Comparison of ENCODE assay signal across 8 mouse cellular contexts in genomic region chr2:173351831-173352755, GRCm38 (mm10).
DNase-seq lines count a peak whose midpoint lies in the region; ATAC-seq and TF ChIP-seq lines count a peak whose summit lies in the region.

No protein-coding gene starts in this region.

- peak; percentile 56 for TF ChIP-seq EP300 in heart, adult 2 months (IDR thresholded peaks at IDR 0.05; ENCODE audit: insufficient read depth, low read depth, low read length)

- peak overlapping the region; percentile 3; the same call in 1 of the 2 replicates for H3K9ac ChIP-seq in heart, adult 2 months (ENCODE audit: low read depth, low read length)
- H3K9ac ChIP-seq in lung, embryonic 14.5 days, result no peak overlapping the region

- no peak for TF ChIP-seq CTCF in heart, adult 2 months (IDR thresholded peaks at IDR 0.05)
- TF ChIP-seq CTCF in lung, embryonic 14.5 days (IDR thresholded peaks at IDR 0.05; ENCODE audit: low read depth), result no peak

- DNase-seq in frontal cortex, postnatal 25 days (ENCODE audit: low spot score in 2 of 2), result no peak
- peak; percentile 80 for DNase-seq in embryo, embryonic 11 days
- DNase-seq in heart, adult 2 months, result peak; percentile 78 to 86
- peak; percentile 49 for DNase-seq in kidney, adult 11 months
- peak; percentile 95 for DNase-seq in lung, embryonic 14.5 days
- peak; percentile 49 for DNase-seq in ovary, postnatal 14 days (ENCODE audit: low spot score)
- DNase-seq in cerebellum, adult 11-12 months, result no peak

- H3K9me3 ChIP-seq in lung, embryonic 14.5 days (ENCODE audit: low read depth, low read length), result no peaks in the 10 kb centered on the region

- TF ChIP-seq POLR2A in heart, adult 2 months (IDR thresholded peaks at IDR 0.05; ENCODE audit: insufficient read depth, low read depth, low read length), result no peak

- peaks cover 18% of the 10 kb centered on the region for H3K4me1 ChIP-seq in heart, adult 2 months (ENCODE audit: control insufficient read depth, insufficient read depth, low read length)
- peaks cover 25% of the 10 kb centered on the region; the same call in 1 of the 2 replicates for H3K4me1 ChIP-seq in lung, embryonic 14.5 days (ENCODE audit: insufficient read depth)

- H3K79me2 ChIP-seq in heart, adult 2 months (replicated peaks; ENCODE audit: control insufficient read depth, insufficient read depth, low read length), result no peaks in the 10 kb centered on the region

- no peaks in the 10 kb centered on the region for H3K27me3 ChIP-seq in heart, adult 2 months (ENCODE audit: control insufficient read depth, insufficient read depth, low read length)
- no peaks in the 10 kb centered on the region for H3K27me3 ChIP-seq in lung, embryonic 14.5 days (ENCODE audit: insufficient read depth, low read length)

- H3K27ac ChIP-seq in heart, adult 2 months, result peak overlapping the region; percentile 54
- peak overlapping the region; percentile 83 for H3K27ac ChIP-seq in lung, embryonic 14.5 days (ENCODE audit: low read depth)

- intact Hi-C loops in heart, adult 2 months (cut with DNase I), result loop anchor here (2.0 to 5.0 kb wide), 2 partner anchors 17 to 80 kb away; no protein-coding TSS in a partner anchor

- H3K4me3 ChIP-seq in heart, adult 2 months, result no peak overlapping the region
- H3K4me3 ChIP-seq in lung, embryonic 14.5 days (ENCODE audit: low read depth, low read length), result no peak overlapping the region

- H3K4me2 ChIP-seq in lung, embryonic 14.5 days, result peak overlapping the region; percentile 41; the same call in 1 of the 2 replicates

- no peaks in the 10 kb centered on the region for H3K36me3 ChIP-seq in heart, adult 2 months (ENCODE audit: control insufficient read depth, insufficient read depth, low read length)
- no peaks in the 10 kb centered on the region for H3K36me3 ChIP-seq in lung, embryonic 14.5 days (ENCODE audit: insufficient read depth)

- 16% methylated on average over 18 of the region's 18 CpGs for WGBS in heart, adult 2 months
- 21% methylated on average over 18 of the region's 18 CpGs for WGBS in lung, embryonic 14.5 days

- ATAC-seq in frontal cortex, adult (ENCODE audit: low TSS enrichment), result peak; percentile 64
- ATAC-seq in lung, embryonic 14.5 days (ENCODE audit: insufficient read depth), result peak; percentile 90

Comparison
In these comparisons a context has a peak if more than half of its experiments do, and no peak if none do; other contexts are left out.
1. DNase-seq: peak in embryo, embryonic 11 days (single experiment), heart, adult 2 months (2 of 2), kidney, adult 11 months (single experiment), lung, embryonic 14.5 days (single experiment) and ovary, postnatal 14 days (single experiment); none in frontal cortex, postnatal 25 days (0 of 2) and cerebellum, adult 11-12 months (single experiment).